Mouse (Mus musculus) CH12.LX (cell line): Measurements from ENCODE around the gene Dcaf10. TPM values are rescaled to one million over a fixed set of nuclear protein-coding genes. Genes with fewer than 3 reads are reported as not detected.

Source experiments
- polyA plus RNA-seq: library from polyadenylated mRNA; unstranded; fragments of >175 nt; gene quantifications from 2 replicates; pipeline ENCODE4 v1.2.1, GENCODE M21; 2012; ENCODE audit warnings: low read depth; ENCODE audit not compliant: insufficient read length
- total RNA-seq, 2 experiments: library from RNA; depleted of rRNA; stranded (reverse); fragments of 300-350 nt in 1 of 2; fragments of >200 nt in 1 of 2; gene quantifications; 2 replicates each; pipeline ENCODE4 v1.2.3; 2012 to 2014

Dcaf10 gene
- total and polyA plus RNA-seq, 3 experiments: 6.8 to 11.6 (median 11.1) TPM

Other genes with a start within 250 kb of the Dcaf10 start
- 313 and 458 TPM in 2 replicates for gene Tomm5, start 234.0 kb upstream of the Dcaf10 start, total RNA-seq (2012; rRNA removed)
- gene Tomm5, start 234.0 kb upstream of the Dcaf10 start, total RNA-seq (2014; rRNA removed): 845 and 877 TPM in 2 replicates
- gene Tomm5, start 234.0 kb upstream of the Dcaf10 start, polyA plus RNA-seq: 321 and 339 TPM in 2 replicates
- gene Frmpd1, start 157.2 kb upstream of the Dcaf10 start, total RNA-seq (2012; rRNA removed): not detected in 2 replicates
- not detected in 2 replicates for gene Frmpd1, start 157.2 kb upstream of the Dcaf10 start, total RNA-seq (2014; rRNA removed)
- not detected in 2 replicates for gene Frmpd1, start 157.2 kb upstream of the Dcaf10 start, polyA plus RNA-seq
- 6.2 and 7.6 TPM in 2 replicates for gene Trmt10b, start 45.0 kb upstream of the Dcaf10 start, total RNA-seq (2012; rRNA removed)
- 9.5 and 11.5 TPM in 2 replicates for gene Trmt10b, start 45.0 kb upstream of the Dcaf10 start, total RNA-seq (2014; rRNA removed)
- 13.4 and 20.5 TPM in 2 replicates for gene Trmt10b, start 45.0 kb upstream of the Dcaf10 start, polyA plus RNA-seq
- 165 and 176 TPM in 2 replicates for gene Exosc3, start 631 bp downstream of the Dcaf10 start, total RNA-seq (2012; rRNA removed)
- gene Exosc3, start 631 bp downstream of the Dcaf10 start, total RNA-seq (2014; rRNA removed): 213 and 222 TPM in 2 replicates
- 255 and 317 TPM in 2 replicates for gene Exosc3, start 631 bp downstream of the Dcaf10 start, polyA plus RNA-seq
- 30.3 and 44.4 TPM in 2 replicates for gene Slc25a51, start 66.7 kb downstream of the Dcaf10 start, total RNA-seq (2012; rRNA removed)
- 37.1 and 44.7 TPM in 2 replicates for gene Slc25a51, start 66.7 kb downstream of the Dcaf10 start, total RNA-seq (2014; rRNA removed)
- gene Slc25a51, start 66.7 kb downstream of the Dcaf10 start, polyA plus RNA-seq: 26.3 and 27.6 TPM in 2 replicates
- gene Shb, start 190.4 kb downstream of the Dcaf10 start, total RNA-seq (2012; rRNA removed): 5.9 and 8.6 TPM in 2 replicates
- gene Shb, start 190.4 kb downstream of the Dcaf10 start, total RNA-seq (2014; rRNA removed): 7.6 and 7.7 TPM in 2 replicates
- gene Shb, start 190.4 kb downstream of the Dcaf10 start, polyA plus RNA-seq: 15.5 and 18.4 TPM in 2 replicates